Comparison of ENCODE assay signal across 8 mouse cellular contexts in genomic region chr1:156184158-156184571, GRCm38 (mm10). TPM values are rescaled to one million over a fixed set of nuclear protein-coding genes. Genes with fewer than 3 reads are reported as not detected.
DNase-seq lines count a peak whose midpoint lies in the region; ATAC-seq lines count a peak whose summit lies in the region.

No protein-coding gene starts in this region.

- no peaks in the 10 kb centered on the region for H3K9me3 ChIP-seq in lung, embryonic 15.5 days
- no peaks in the 10 kb centered on the region for H3K9me3 ChIP-seq in hindbrain, embryonic 10.5 days
- peaks cover 5% of the 10 kb centered on the region; the same call in 1 of the 2 replicates for H3K9me3 ChIP-seq in limb, embryonic 12.5 days
- H3K9me3 ChIP-seq in stomach, embryonic 15.5 days, result no peaks in the 10 kb centered on the region

- no peak overlapping the region for H3K4me3 ChIP-seq in lung, embryonic 15.5 days
- no peak overlapping the region for H3K4me3 ChIP-seq in hindbrain, embryonic 10.5 days
- H3K4me3 ChIP-seq in limb, embryonic 12.5 days (replicated peaks), result no peak overlapping the region
- no peak overlapping the region for H3K4me3 ChIP-seq in stomach, embryonic 15.5 days (replicated peaks)

- no peaks in the 10 kb centered on the region for H3K36me3 ChIP-seq in lung, embryonic 15.5 days
- H3K36me3 ChIP-seq in hindbrain, embryonic 10.5 days, result no peaks in the 10 kb centered on the region
- no peaks in the 10 kb centered on the region for H3K36me3 ChIP-seq in limb, embryonic 12.5 days
- H3K36me3 ChIP-seq in stomach, embryonic 15.5 days, result no peaks in the 10 kb centered on the region

- peak; percentile 52; the same call in 1 of the 2 replicates for ATAC-seq in lung, embryonic 15.5 days (ENCODE audit: borderline replicate concordance, extremely low read depth, low FRiP score, low TSS enrichment)
- ATAC-seq in limb, embryonic 12.5 days (ENCODE audit: insufficient number of reproducible peaks, insufficient read depth, low FRiP score, low TSS enrichment, low read depth), result no peak
- ATAC-seq in stomach, embryonic 15.5 days (ENCODE audit: insufficient read depth, low FRiP score, low read depth), result peak; percentile 59; the same call in 1 of the 2 replicates

- no peak overlapping the region for H3K9ac ChIP-seq in lung, embryonic 15.5 days
- H3K9ac ChIP-seq in limb, embryonic 12.5 days (replicated peaks), result no peak overlapping the region
- H3K9ac ChIP-seq in stomach, embryonic 15.5 days, result no peak overlapping the region

- 0 out of 2 replicates have a peak overlapping the region, but pooled peaks have one; percentile 1 for H3K4me2 ChIP-seq in lung, embryonic 15.5 days
- H3K4me2 ChIP-seq in limb, embryonic 12.5 days, result 0 out of 2 replicates have a peak overlapping the region, but pooled peaks have one; percentile 9
- H3K4me2 ChIP-seq in stomach, embryonic 15.5 days, result no peak overlapping the region

- DNase-seq in lung, postnatal 14 days, result no peak
- peak; percentile 38 for DNase-seq in hindbrain, embryonic 10.5 days (ENCODE audit: low spot score)
- DNase-seq in layer of hippocampus, adult 11-12 months (ENCODE audit: low spot score), result no peak
- DNase-seq in gastrocnemius, postnatal 4 days (ENCODE audit: low spot score in 2 of 2), result no peak
- DNase-seq in cerebellum, adult 18-20 months, result no peak

- WGBS in lung, embryonic 15.5 days, result 5% methylated on average over 11 of the region's 11 CpGs
- WGBS in hindbrain, embryonic 10.5 days, result 33% methylated on average over 11 of the region's 11 CpGs
- 6% methylated on average over 11 of the region's 11 CpGs for WGBS in limb, embryonic 12.5 days
- WGBS in stomach, embryonic 15.5 days, result 10% methylated on average over 11 of the region's 11 CpGs

- peak overlapping the region; percentile 42; the same call in 1 of the 2 replicates for H3K27ac ChIP-seq in lung, embryonic 15.5 days
- peak overlapping the region; percentile 75 for H3K27ac ChIP-seq in hindbrain, embryonic 10.5 days
- 0 out of 2 replicates have a peak overlapping the region, but pooled peaks have one; percentile 31 for H3K27ac ChIP-seq in limb, embryonic 12.5 days
- H3K27ac ChIP-seq in stomach, embryonic 15.5 days, result no peak overlapping the region

- no peaks in the 10 kb centered on the region for H3K27me3 ChIP-seq in lung, embryonic 15.5 days
- no peaks in the 10 kb centered on the region for H3K27me3 ChIP-seq in hindbrain, embryonic 10.5 days (ENCODE audit: insufficient read depth, poor library complexity, severe bottlenecking)
- H3K27me3 ChIP-seq in limb, embryonic 12.5 days, result no peaks in the 10 kb centered on the region
- no peaks in the 10 kb centered on the region for H3K27me3 ChIP-seq in stomach, embryonic 15.5 days (replicated peaks)

- peaks cover 27% of the 10 kb centered on the region for H3K4me1 ChIP-seq in lung, embryonic 15.5 days
- peaks cover 38% of the 10 kb centered on the region for H3K4me1 ChIP-seq in hindbrain, embryonic 10.5 days (replicated peaks)
- H3K4me1 ChIP-seq in limb, embryonic 12.5 days (replicated peaks), result peaks cover 29% of the 10 kb centered on the region
- peaks cover 8% of the 10 kb centered on the region; the same call in 1 of the 2 replicates for H3K4me1 ChIP-seq in stomach, embryonic 15.5 days

RNA-seq across cellular contexts. Expression of gene Fam163a, which starts 20.7 kb away (rescaled TPM):
- 0.78 and 0.89 TPM in 2 replicates for polyA plus RNA-seq in lung, embryonic 15.5 days (2015; fragmentation: Nextera tagmentation; extraction: Ambion mirVana)
- polyA plus RNA-seq in hindbrain, embryonic 10.5 days (2016; fragmentation: Nextera tagmentation; extraction: Ambion mirVana), result 4.9 and 7.7 TPM in 2 replicates
- polyA plus RNA-seq in limb, embryonic 12.5 days (2016; fragmentation: Nextera tagmentation; extraction: Ambion mirVana), result 0.97 and 1.0 TPM in 2 replicates
- 4.7 and 4.9 TPM in 2 replicates for polyA plus RNA-seq in stomach, embryonic 15.5 days (2015; fragmentation: Nextera tagmentation; extraction: Ambion mirVana)
- total RNA-seq in gastrocnemius, postnatal 4 days (2021), result under 1 TPM in 1 of 2 experiments, not detected in 1; 0.10 TPM
